Mouse (Mus musculus) megakaryocyte, embryonic 14.5 days (primary cell): ENCODE results near the gene Ampd2.

Source experiments
- FLI1 ChIP-seq: IDR thresholded peaks from 2 replicates; pipeline ENCODE4 v1.6.1; 2012; ENCODE audit warnings: low read length, inconsistent platforms, mixed read lengths
- GATA1 ChIP-seq: IDR thresholded peaks from 3 replicates; pipeline ENCODE4 v1.6.1; 2012; ENCODE audit warnings: mixed read lengths, low read length, inconsistent platforms, borderline replicate concordance

- TF ChIP-seq GATA1: no peak
- no peak for TF ChIP-seq FLI1
Measured at GRCm38 (mm10) chr3:108076836-108077235, 9.6 kb downstream of the Ampd2 start.
